Mouse (Mus musculus): Measurements from ENCODE around the gene Bmt2. TPM values are rescaled to one million over a fixed set of nuclear protein-coding genes. Genes with fewer than 3 reads are reported as not detected.

Bmt2 gene
- total RNA-seq, 2 experiments from 2014 or later = 27.0 to 28.5 TPM

Other genes with a start within 250 kb of the Bmt2 start
- gene Tmem168, start 69.9 kb downstream of the Bmt2 start, total RNA-seq (2021) = 10 to 100 TPM; 13.4 to 16.4 TPM
- gene Gpr85, start 162.0 kb upstream of the Bmt2 start, total RNA-seq (2021) = 10 to 100 TPM; 43.6 to 48.1 TPM
- 10 to 100 TPM; 35.5 to 37.6 TPM for gene 2610001J05Rik, start 193.6 kb upstream of the Bmt2 start, total RNA-seq (2021)

All from left cerebral cortex, postnatal 25 days (tissue).